Mouse (Mus musculus) E14TG2a.4 (cell line): ENCODE data around the gene Gm17660.

Source experiments
- H3K27me3 ChIP-seq: 2 replicates; pipeline ENCODE4 v1.6.1; 2014; ENCODE audit warnings: low read length, control low read depth; ENCODE audit not compliant: insufficient read depth
- H3K36me3 ChIP-seq: 2 replicates; pipeline ENCODE4 v1.6.1; 2014; ENCODE audit warnings: low read length, control low read depth; ENCODE audit not compliant: insufficient read depth
- H3K4me1 ChIP-seq: replicated peaks from 2 replicates; pipeline ENCODE4 v1.6.1; 2014; ENCODE audit warnings: low read depth, low read length, control low read depth
- H3K4me3 ChIP-seq: replicated peaks from 2 replicates; pipeline ENCODE4 v1.5.1; 2014; ENCODE audit warnings: mild to moderate bottlenecking, low read length
- H3K9me3 ChIP-seq: 2 replicates; pipeline ENCODE4 v1.6.1; 2014; ENCODE audit warnings: low read length, control low read depth
- CTCF ChIP-seq: conservative IDR thresholded peaks from 2 replicates; pipeline ENCODE4 v1.5.1; 2014; ENCODE audit warnings: low read length
- NANOG ChIP-seq: IDR thresholded peaks from 2 replicates; pipeline ENCODE4 v1.6.1; 2014; ENCODE audit warnings: borderline replicate concordance, low read length, mixed read lengths
- POU5F1 ChIP-seq: IDR thresholded peaks from 2 replicates; pipeline ENCODE4 v1.6.1; 2014; ENCODE audit warnings: low read length, borderline replicate concordance

Gm17660 gene

DNA sequence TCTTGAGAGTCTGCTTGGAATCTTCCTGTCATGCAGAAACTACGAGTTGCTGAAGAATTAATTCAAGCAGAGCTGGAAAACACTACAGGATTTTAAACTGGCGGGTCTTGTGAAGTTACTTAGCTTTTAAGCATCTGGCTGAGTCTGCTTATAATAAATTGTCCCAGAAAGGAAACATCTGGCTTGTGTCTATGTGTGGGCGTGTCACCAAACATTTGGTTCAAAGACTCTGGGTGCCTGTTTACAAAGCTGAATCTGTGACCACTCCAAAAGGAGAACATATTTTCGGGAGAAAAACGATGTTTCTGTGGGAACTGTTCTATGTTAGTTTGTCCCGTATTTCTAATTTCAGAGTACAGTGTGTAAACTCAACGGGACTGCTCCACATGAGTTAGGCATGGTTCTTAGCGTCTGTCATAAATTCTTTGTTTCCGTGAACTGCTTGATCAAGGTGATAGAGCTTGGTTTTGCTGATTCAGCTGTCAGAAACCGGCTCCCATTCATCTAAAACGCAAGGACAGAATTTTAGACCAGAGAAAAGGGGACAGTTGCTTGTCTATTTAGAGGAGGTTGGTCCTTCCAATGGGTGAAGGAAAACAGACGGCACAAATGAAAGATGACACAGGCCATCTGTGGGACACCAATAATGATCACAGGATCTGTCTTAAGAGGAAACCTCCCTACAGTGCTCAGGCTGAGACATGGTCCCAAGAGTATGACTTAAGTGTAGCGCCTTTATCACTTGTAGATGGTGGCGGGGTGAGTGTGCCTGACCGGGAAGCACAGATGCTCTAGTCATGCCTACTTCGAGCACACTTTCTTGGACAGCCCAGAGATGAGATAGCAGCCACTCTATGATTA, 18.9 kb upstream of the Gm17660 start:
- Histone ChIP-seq H3K36me3 (no peaks in the 10 kb centered on the region), H3K4me1 (peaks cover 5% of the 10 kb centered on the region; the same call in 1 of the 2 replicates), H3K9me3 (no peaks in the 10 kb centered on the region), H3K27me3 (0 out of 2 replicates have a peak, but pooled peaks cover 4% of the 10 kb centered on the region), H3K4me3 (no peak overlapping the region)
- TF ChIP-seq NANOG: no peak
- no peak for TF ChIP-seq CTCF
- no peak for TF ChIP-seq POU5F1

- Histone ChIP-seq H3K4me1 (peaks cover 5% of the 10 kb centered on the region; the same call in 1 of the 2 replicates), H3K27me3 (0 out of 2 replicates have a peak, but pooled peaks cover 4% of the 10 kb centered on the region)
- no peak for TF ChIP-seq CTCF
- no peak for TF ChIP-seq NANOG
Measured at GRCm38 (mm10) chr5:104095416-104096077, 18.1 kb upstream of the Gm17660 start.

GRCm38 (mm10) chr5:104089751-104090150, 12.3 kb upstream of the Gm17660 start:
- TF ChIP-seq NANOG (no peak), CTCF (no peak), POU5F1 (no peak)
- H3K4me1 ChIP-seq: peaks cover 14% of the 10 kb centered on the region; the same call in 1 of the 2 replicates

More at GRCm38 (mm10) chr5:104095416-104096077, 18.1 kb upstream of the Gm17660 start:
- Histone ChIP-seq H3K9me3 (no peaks in the 10 kb centered on the region), H3K4me3 (no peak overlapping the region), H3K36me3 (no peaks in the 10 kb centered on the region)

GRCm38 (mm10) chr5:104085366-104085765, 8.0 kb upstream of the Gm17660 start:
- H3K27me3 ChIP-seq: no peaks in the 10 kb centered on the region
- no peaks in the 10 kb centered on the region for H3K9me3 ChIP-seq
- peaks cover 9% of the 10 kb centered on the region; the same call in 1 of the 2 replicates for H3K4me1 ChIP-seq
- no peaks in the 10 kb centered on the region for H3K36me3 ChIP-seq
- TF ChIP-seq POU5F1 (no peak), CTCF (no peak), NANOG (no peak)
- H3K4me3 ChIP-seq: no peak overlapping the region

More at GRCm38 (mm10) chr5:104089751-104090150, 12.3 kb upstream of the Gm17660 start:
- Histone ChIP-seq H3K36me3 (no peaks in the 10 kb centered on the region), H3K4me3 (no peak overlapping the region), H3K9me3 (no peaks in the 10 kb centered on the region), H3K27me3 (0 out of 2 replicates have a peak, but pooled peaks cover 4% of the 10 kb centered on the region)

- Histone ChIP-seq H3K4me1 (peaks cover 10% of the 10 kb centered on the region), H3K36me3 (no peaks in the 10 kb centered on the region), H3K27me3 (0 out of 2 replicates have a peak, but pooled peaks cover 5% of the 10 kb centered on the region), H3K9me3 (no peaks in the 10 kb centered on the region), H3K4me3 (no peak overlapping the region)
- TF ChIP-seq CTCF: no peak
Measured at GRCm38 (mm10) chr5:104080736-104081135, 3.3 kb upstream of the Gm17660 start.

DNA sequence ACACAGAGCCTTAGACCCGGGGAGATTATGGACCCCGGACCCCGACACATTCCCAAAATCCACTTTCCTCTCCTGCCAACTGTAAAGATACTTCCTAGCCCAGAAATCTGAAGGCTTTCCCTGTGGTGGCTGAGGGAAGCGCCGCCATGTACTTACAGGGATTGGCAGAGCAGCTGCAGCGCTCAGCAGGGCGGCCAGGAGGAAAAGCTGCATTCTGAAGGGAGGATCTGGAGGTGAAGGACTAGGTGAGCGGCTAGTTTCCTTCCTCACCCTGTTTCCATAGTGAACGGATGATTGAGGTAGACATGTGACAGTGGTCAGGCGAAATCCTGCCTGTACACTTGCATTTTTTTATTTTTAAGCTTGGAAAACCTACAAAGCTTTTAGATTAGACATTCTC, 1.0 kb downstream of the Gm17660 start:
- H3K36me3 ChIP-seq: no peaks in the 10 kb centered on the region
- H3K27me3 ChIP-seq: 0 out of 2 replicates have a peak, but pooled peaks cover 7% of the 10 kb centered on the region
- peaks cover 4% of the 10 kb centered on the region; the same call in 1 of the 2 replicates for H3K9me3 ChIP-seq
- H3K4me1 ChIP-seq: peaks cover 25% of the 10 kb centered on the region
- TF ChIP-seq POU5F1 (no peak), CTCF (no peak), NANOG (no peak)
- no peak overlapping the region for H3K4me3 ChIP-seq

DNA sequence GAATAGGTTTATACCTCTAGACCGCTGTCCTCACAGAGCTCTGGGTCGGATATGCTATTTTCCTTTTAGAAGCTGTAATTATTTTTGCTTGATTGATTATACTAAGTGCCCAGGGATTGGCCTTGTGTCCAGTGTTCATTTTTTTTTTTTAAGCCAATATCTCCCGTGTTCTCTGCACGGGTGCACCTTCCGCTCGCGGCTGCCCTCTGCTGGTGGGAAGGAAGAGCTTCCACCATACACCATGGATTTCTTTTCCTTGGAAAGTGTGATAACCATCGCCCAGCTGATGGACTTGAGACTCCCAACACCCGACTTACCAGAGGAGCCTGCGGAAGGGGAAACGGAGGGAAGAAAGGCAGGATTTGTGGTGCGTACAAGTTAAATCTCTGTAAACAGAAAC, 3.0 kb downstream of the Gm17660 start:
- Histone ChIP-seq H3K9me3 (peaks cover 22% of the 10 kb centered on the region), H3K4me1 (peaks cover 25% of the 10 kb centered on the region), H3K27me3 (0 out of 2 replicates have a peak, but pooled peaks cover 2% of the 10 kb centered on the region), H3K4me3 (no peak overlapping the region), H3K36me3 (no peaks in the 10 kb centered on the region)
- TF ChIP-seq CTCF (peak; percentile 69), NANOG (no peak)

DNA sequence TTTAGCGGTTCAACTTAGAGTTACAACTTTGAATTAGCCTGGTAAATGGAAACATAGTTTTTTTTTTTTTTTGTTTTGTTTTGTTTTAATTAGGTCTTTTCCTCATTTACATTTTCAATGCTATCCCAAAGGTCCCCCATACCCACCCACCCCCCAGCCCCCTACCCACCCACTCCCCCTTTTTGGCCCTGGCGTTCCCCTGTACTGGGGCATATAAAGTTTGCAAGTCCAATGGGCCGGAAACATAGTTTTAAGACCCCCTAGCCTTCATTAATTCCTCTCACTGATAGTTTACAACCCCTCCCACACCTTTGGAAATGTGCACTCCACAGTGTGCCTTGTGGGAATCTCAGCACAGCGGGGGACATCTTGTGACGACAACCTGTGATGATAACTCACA, 3.8 kb downstream of the Gm17660 start:
- H3K9me3 ChIP-seq: peaks cover 30% of the 10 kb centered on the region
- 0 out of 2 replicates have a peak, but pooled peaks cover 2% of the 10 kb centered on the region for H3K27me3 ChIP-seq
- no peaks in the 10 kb centered on the region for H3K36me3 ChIP-seq
- no peak overlapping the region for H3K4me3 ChIP-seq
- TF ChIP-seq POU5F1: no peak
- TF ChIP-seq NANOG: no peak
- TF ChIP-seq CTCF: no peak
- peaks cover 25% of the 10 kb centered on the region for H3K4me1 ChIP-seq
